Mouse (Mus musculus) myocyte (in vitro differentiated cells): ENCODE results near the gene Slc6a20b. TPM values are rescaled to one million over a fixed set of nuclear protein-coding genes. Genes with fewer than 3 reads are reported as not detected.

ENCODE experiments used
- H3K27me3 ChIP-seq: one replicate; pipeline ENCODE4 v1.6.1; 2011; ENCODE audit not compliant: control insufficient read depth, insufficient read depth, insufficient read length
- H3K36me3 ChIP-seq: one replicate; pipeline ENCODE4 v1.6.1; 2011; ENCODE audit not compliant: control insufficient read depth, insufficient read depth
- H3K4me2 ChIP-seq: one replicate; pipeline ENCODE4 v1.6.1; 2011; ENCODE audit warnings: low read depth, control low read depth
- H3K4me3 ChIP-seq: one replicate; pipeline ENCODE4 v1.5.1; 2011; ENCODE audit warnings: mild to moderate bottlenecking, control low read depth, moderate library complexity
- H3K79me2 ChIP-seq: one replicate; pipeline ENCODE4 v1.6.1; 2011; ENCODE audit not compliant: control insufficient read depth, insufficient read depth
- H3ac ChIP-seq: one replicate; pipeline ENCODE4 v1.6.1; 2011; ENCODE audit not compliant: control insufficient read depth, insufficient read length
- E2F4 ChIP-seq: IDR thresholded peaks from one replicate; pipeline ENCODE4 v1.6.1; 2011; ENCODE audit warnings: mild to moderate bottlenecking, control low read depth, moderate library complexity; ENCODE audit not compliant: insufficient read depth
- POLR2A ChIP-seq: IDR thresholded peaks from one replicate; pipeline ENCODE4 v1.6.1; 2011; ENCODE audit warnings: low read depth, mild to moderate bottlenecking, control low read depth, moderate library complexity; ENCODE audit not compliant: insufficient read length
- POLR2AphosphoS2 ChIP-seq: IDR thresholded peaks from one replicate; pipeline ENCODE4 v1.6.1; 2011; ENCODE audit warnings: low read depth, control low read depth; ENCODE audit not compliant: insufficient read length
- TCF12 ChIP-seq: IDR thresholded peaks from one replicate; pipeline ENCODE4 v1.6.1; 2011; ENCODE audit warnings: mild to moderate bottlenecking, control low read depth; ENCODE audit not compliant: poor library complexity, insufficient read depth, severe bottlenecking
- TCF3 ChIP-seq: IDR thresholded peaks from one replicate; pipeline ENCODE4 v1.6.1; 2011; ENCODE audit warnings: low read depth, control low read depth; ENCODE audit not compliant: insufficient read length
- polyA plus RNA-seq: library from polyadenylated mRNA; unstranded; fragments of >200 nt; fragmentation: generic; extraction: Trizol; gene quantifications from one replicate; pipeline ENCODE4 v1.2.1, GENCODE M21; 2012; ENCODE audit warnings: missing spikeins

Gene Slc6a20b
- polyA plus RNA-seq, 1 experiment = 0.02 TPM

DNA sequence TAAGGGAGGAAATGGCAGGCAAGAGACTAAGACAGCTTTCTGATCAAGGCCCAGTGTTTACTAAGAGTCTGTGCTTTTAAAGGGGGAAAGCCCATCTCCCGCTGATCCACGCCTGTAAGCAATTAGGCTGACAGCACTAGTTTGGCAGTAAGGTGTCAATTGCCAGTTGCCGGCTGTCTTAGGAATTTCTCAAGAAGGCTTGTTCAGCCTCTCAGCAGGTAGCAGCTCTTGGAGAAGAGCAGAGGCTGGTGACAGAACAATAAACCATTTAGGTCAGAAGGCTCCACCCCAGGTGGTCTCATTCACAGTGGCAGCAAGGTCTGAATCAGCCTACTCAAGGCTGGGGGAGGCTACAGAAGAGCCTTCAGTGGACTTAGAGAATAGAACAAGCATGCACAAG, 77.8 kb downstream of the Slc6a20b start:
- peaks cover 36% of the 10 kb centered on the region for H3K36me3 ChIP-seq
- no peaks in the 10 kb centered on the region for H3K27me3 ChIP-seq
- H3K79me2 ChIP-seq = no peaks in the 10 kb centered on the region
- no peak for TF ChIP-seq POLR2A
- no peak for TF ChIP-seq TCF12
- no peak for TF ChIP-seq E2F4
- no peak for TF ChIP-seq TCF3
- no peak for TF ChIP-seq POLR2AphosphoS2
- H3ac ChIP-seq = no peak overlapping the region
- no peak overlapping the region for H3K4me2 ChIP-seq
- no peak overlapping the region for H3K4me3 ChIP-seq

Other genes starting within 250 kb of the Slc6a20b start
- 23.5 TPM for gene Limd1, start 153.9 kb downstream of the Slc6a20b start, polyA plus RNA-seq
- gene Sacm1l, start 102.8 kb downstream of the Slc6a20b start, polyA plus RNA-seq = 11.0 TPM
- gene Ccr9, start 45.9 kb upstream of the Slc6a20b start, polyA plus RNA-seq = 0.06 TPM
- gene Slc6a20a, start 46.3 kb upstream of the Slc6a20b start, polyA plus RNA-seq = 0.01 TPM
- 7.4 TPM for gene Lztfl1, start 85.1 kb upstream of the Slc6a20b start, polyA plus RNA-seq
- gene Cxcr6, start 173.9 kb upstream of the Slc6a20b start, polyA plus RNA-seq = 0.52 TPM
- gene Fyco1, start 219.3 kb upstream of the Slc6a20b start, polyA plus RNA-seq = 8.7 TPM
- gene Xcr1, start 229.5 kb upstream of the Slc6a20b start, polyA plus RNA-seq = 0.04 TPM